Mouse (Mus musculus) ES-E14 (cell line): ENCODE measurements around the gene Tnfrsf11a. TPM values are rescaled to one million over a fixed set of nuclear protein-coding genes. Genes with fewer than 3 reads are reported as not detected.

ENCODE experiments used
- DNase-seq: peaks from one replicate; pipeline ENCODE4 v3.0.0-alpha.2; 2013; ENCODE audit warnings: low read depth, low spot score
- H3K27ac ChIP-seq: 2 replicates; pipeline ENCODE4 v1.5.1; 2012; ENCODE audit warnings: low read depth, mild to moderate bottlenecking, low read length, moderate library complexity, mixed read lengths; ENCODE audit not compliant: poor library complexity, insufficient read depth, severe bottlenecking
- H3K36me3 ChIP-seq: 2 replicates; pipeline ENCODE4 v1.6.1; 2012; ENCODE audit warnings: mild to moderate bottlenecking, low read length, moderate library complexity, mixed read lengths; ENCODE audit not compliant: control insufficient read depth, poor library complexity, insufficient read depth, severe bottlenecking
- H3K4me1 ChIP-seq, 2 experiments: fragments of 150-350 bp in 1 of 2; sonication (generic) in 1 of 2; 2 replicates each; pipeline ENCODE4 v1.6.1; 2012; ENCODE audit warnings: low read length in 2 of 2, mild to moderate bottlenecking in 1 of 2, mixed read lengths in 1 of 2; ENCODE audit not compliant: control insufficient read depth in 2 of 2, insufficient read depth in 2 of 2, poor library complexity in 1 of 2
- H3K4me3 ChIP-seq, 2 experiments: fragments of 150-350 bp in 1 of 2; sonication (generic) in 1 of 2; 2 replicates each; pipeline ENCODE4 v1.5.1; 2012; ENCODE audit warnings: low read length in 2 of 2, low read depth in 1 of 2, mild to moderate bottlenecking in 1 of 2, mixed read lengths in 1 of 2; ENCODE audit not compliant: insufficient read depth in 1 of 2, poor library complexity in 1 of 2, severe bottlenecking in 1 of 2
- H3K9ac ChIP-seq: 2 replicates; pipeline ENCODE4 v1.6.1; 2012; ENCODE audit warnings: low read depth, mild to moderate bottlenecking, low read length, mixed read lengths; ENCODE audit not compliant: poor library complexity, insufficient read depth, severe bottlenecking
- H3K9me3 ChIP-seq: fragments of 150-350 bp; sonication (generic); 2 replicates; pipeline ENCODE4 v1.6.1; 2012; ENCODE audit warnings: low read depth, mild to moderate bottlenecking, low read length; ENCODE audit not compliant: control insufficient read depth, insufficient read depth
- CHD2 ChIP-seq: IDR thresholded peaks from 2 replicates; pipeline ENCODE4 v1.6.1; 2014; ENCODE audit warnings: mild to moderate bottlenecking, low read depth, low read length, inconsistent platforms
- HCFC1 ChIP-seq: IDR thresholded peaks from 2 replicates; pipeline ENCODE4 v1.6.1; 2012; ENCODE audit warnings: low read length, inconsistent platforms, borderline replicate concordance; ENCODE audit not compliant: insufficient read depth
- MAFK ChIP-seq: IDR thresholded peaks from 2 replicates; pipeline ENCODE4 v1.6.1; 2014; ENCODE audit warnings: mild to moderate bottlenecking, low read depth, low read length, inconsistent platforms; ENCODE audit not compliant: insufficient read depth
- ZC3H11A ChIP-seq: IDR thresholded peaks from 2 replicates; pipeline ENCODE4 v1.6.1; 2012; ENCODE audit warnings: low read depth, mild to moderate bottlenecking, inconsistent platforms, low read length, borderline replicate concordance
- ZNF384 ChIP-seq: IDR thresholded peaks from 2 replicates; pipeline ENCODE4 v1.6.1; 2012; ENCODE audit warnings: low read depth, low read length, inconsistent platforms
- in situ Hi-C, 2 experiments: fragments of 600-800 bp; cut with MboI; formaldehyde crosslinking; loops; one replicate each; pipeline ENCODE4 v1.15.1; 2025; ENCODE audit warnings: low sequenced_read_pairs in 2 of 2, inconsistent platforms in 1 of 2; ENCODE audit not compliant: unreplicated experiment in 2 of 2
- total RNA-seq: library from RNA; depleted of rRNA; stranded (reverse); fragments of 300-350 nt; gene quantifications from 2 replicates; pipeline ENCODE4 v1.2.3, GENCODE M21; 2012

The Tnfrsf11a gene
- total RNA-seq, 1 experiment, result 2.1 TPM

GRCm38 (mm10) chr1:105814402-105815270 is 34.1 kb downstream of the Tnfrsf11a start:
- peaks cover 0 to 14% of the 10 kb centered on the region in 2 experiments; a peak in 2 of 4 replicates for H3K4me1 ChIP-seq
- no peaks in the 10 kb centered on the region for H3K36me3 ChIP-seq
- H3K27ac ChIP-seq, result no peak overlapping the region
- no peak overlapping the region for H3K9ac ChIP-seq
- H3K4me3 ChIP-seq, result no peak overlapping the region
- no peak for TF ChIP-seq ZNF384
- TF ChIP-seq MAFK, result no peak
- no peak for TF ChIP-seq CHD2
- no peak for TF ChIP-seq HCFC1
- no peak for TF ChIP-seq ZC3H11A
- in situ Hi-C loops, result no loop called here
- no peaks in the 10 kb centered on the region for H3K9me3 ChIP-seq
- no peak for DNase-seq

- Histone ChIP-seq H3K9ac (no peak overlapping the region), H3K36me3 (no peaks in the 10 kb centered on the region), H3K4me3 (no peak overlapping the region), H3K9me3 (no peaks in the 10 kb centered on the region), H3K27ac (no peak overlapping the region), H3K4me1 (peaks cover 0 to 14% of the 10 kb centered on the region in 2 experiments; a peak in 2 of 4 replicates)
- DNase-seq, result no peak
- in situ Hi-C loops, result no loop called here
- TF ChIP-seq HCFC1 (no peak), ZNF384 (no peak), CHD2 (no peak), ZC3H11A (no peak), MAFK (no peak)
Measured at GRCm38 (mm10) chr1:105815310-105815709, 34.8 kb downstream of the Tnfrsf11a start.

GRCm38 (mm10) chr1:105815736-105816135 is 35.2 kb downstream of the Tnfrsf11a start:
- Histone ChIP-seq H3K36me3 (no peaks in the 10 kb centered on the region), H3K27ac (no peak overlapping the region), H3K9ac (no peak overlapping the region), H3K4me1 (peaks cover 0 to 14% of the 10 kb centered on the region in 2 experiments; a peak in 2 of 4 replicates), H3K4me3 (no peak overlapping the region), H3K9me3 (no peaks in the 10 kb centered on the region)
- no peak for DNase-seq
- TF ChIP-seq HCFC1 (no peak), CHD2 (no peak), ZC3H11A (no peak), ZNF384 (no peak), MAFK (no peak)
- in situ Hi-C loops, result no loop called here

- Histone ChIP-seq H3K4me3 (no peak overlapping the region), H3K9me3 (no peaks in the 10 kb centered on the region), H3K27ac (no peak overlapping the region), H3K4me1 (peaks cover 0 to 11% of the 10 kb centered on the region in 2 experiments; a peak in 2 of 4 replicates), H3K9ac (no peak overlapping the region), H3K36me3 (no peaks in the 10 kb centered on the region)
- no peak for DNase-seq
- no peak for TF ChIP-seq ZC3H11A
- no peak for TF ChIP-seq MAFK
- no peak for TF ChIP-seq ZNF384
- no peak for TF ChIP-seq CHD2
- TF ChIP-seq HCFC1, result no peak
- in situ Hi-C loops, result no loop called here
Measured at GRCm38 (mm10) chr1:105819031-105819430, 38.5 kb downstream of the Tnfrsf11a start.
